Mouse (Mus musculus): ENCODE measurements around the gene Bmp8a.

- TF ChIP-seq POLR2A (IDR thresholded peaks at IDR 0.05; ENCODE audit: borderline replicate concordance, insufficient read depth, low read length) (no peak), CTCF (IDR thresholded peaks at IDR 0.05; ENCODE audit: borderline replicate concordance, insufficient read depth, low read depth, low read length) (no peak)
Observed at GRCm38 (mm10) chr4:123328946-123329345, 14.1 kb downstream of the Bmp8a start.
